Mouse (Mus musculus) midbrain, embryonic 15.5 days (tissue): ENCODE data around the gene Amigo3. TPM values are rescaled to one million over a fixed set of nuclear protein-coding genes. Genes with fewer than 3 reads are reported as not detected.
A peak's percentile ranks its signal among the peaks of the same experiment; 100 is the strongest.

Experiments
- ATAC-seq: fragments of 200-750 bp; cut with Nextera tagmentation; replicated peaks from 2 replicates; pipeline ENCODE4 v1.8.0; 2017; ENCODE audit warnings: moderate TSS enrichment
- H3K27ac ChIP-seq: fragments of 300-500 bp; sonication (generic); 2 replicates; pipeline ENCODE4 v1.5.1; 2015; ENCODE audit warnings: mild to moderate bottlenecking, inconsistent platforms
- H3K27me3 ChIP-seq: fragments of 300-500 bp; sonication (generic); replicated peaks from 2 replicates; pipeline ENCODE4 v1.6.1; 2015; ENCODE audit warnings: inconsistent platforms
- H3K36me3 ChIP-seq: fragments of 300-500 bp; sonication (generic); replicated peaks from 2 replicates; pipeline ENCODE4 v1.6.1; 2015; ENCODE audit warnings: inconsistent platforms
- H3K4me1 ChIP-seq: fragments of 300-500 bp; sonication (generic); 2 replicates; pipeline ENCODE4 v1.6.1; 2015; ENCODE audit warnings: inconsistent platforms
- H3K4me2 ChIP-seq: fragments of 300-500 bp; sonication (generic); 2 replicates; pipeline ENCODE4 v1.6.1; 2015; ENCODE audit warnings: inconsistent platforms, mild to moderate bottlenecking, moderate library complexity
- H3K4me3 ChIP-seq: fragments of 300-500 bp; sonication (generic); 2 replicates; pipeline ENCODE4 v1.5.1; 2015; ENCODE audit warnings: mild to moderate bottlenecking, inconsistent platforms
- H3K9ac ChIP-seq: fragments of 300-500 bp; sonication (generic); 2 replicates; pipeline ENCODE4 v1.6.1; 2015; ENCODE audit warnings: mild to moderate bottlenecking, inconsistent platforms
- H3K9me3 ChIP-seq: fragments of 300-500 bp; sonication (generic); 2 replicates; pipeline ENCODE4 v1.6.1; 2016; ENCODE audit warnings: inconsistent platforms
- WGBS: fragments of 180-500 bp; shearing (Covaris S2); methylation state at CpG from one replicate; pipeline ENCODE4 v1.1.7; 2015; ENCODE audit warnings: mixed read lengths; 5-methylcytosine and 5-hydroxymethylcytosine counted together
- polyA plus RNA-seq: library from polyadenylated mRNA; unstranded; fragments of >200 nt; fragmentation: Nextera tagmentation; extraction: Ambion mirVana; gene quantifications from 2 replicates; pipeline ENCODE4 v1.2.1, GENCODE M21; 2015

The Amigo3 gene
- polyA plus RNA-seq, 1 experiment from 2014 or later: 3.6 TPM

- Histone ChIP-seq H3K27ac (no peak overlapping the region), H3K9ac (no peak overlapping the region), H3K9me3 (no peaks in the 10 kb centered on the region), H3K36me3 (peaks cover 41% of the 10 kb centered on the region), H3K4me3 (no peak overlapping the region), H3K27me3 (no peaks in the 10 kb centered on the region), H3K4me2 (no peak overlapping the region), H3K4me1 (peaks cover 15% of the 10 kb centered on the region)
- ATAC-seq: no peak
- 96% methylated on average over 8 of the region's 8 CpGs for WGBS
Measured at GRCm38 (mm10) chr9:108044751-108045492, 8.0 kb upstream of the Amigo3 start.

- H3K36me3 ChIP-seq: peaks cover 34% of the 10 kb centered on the region
- H3K27ac ChIP-seq: no peak overlapping the region
- 91% methylated on average over 4 of the region's 4 CpGs for WGBS
- no peak overlapping the region for H3K4me3 ChIP-seq
- H3K9me3 ChIP-seq: no peaks in the 10 kb centered on the region
- peaks cover 22% of the 10 kb centered on the region for H3K4me1 ChIP-seq
- no peak overlapping the region for H3K4me2 ChIP-seq
- H3K27me3 ChIP-seq: no peaks in the 10 kb centered on the region
- ATAC-seq: no peak
- no peak overlapping the region for H3K9ac ChIP-seq
Measured at GRCm38 (mm10) chr9:108046582-108046981, 6.4 kb upstream of the Amigo3 start.

- peaks cover 27% of the 10 kb centered on the region for H3K36me3 ChIP-seq
Measured at GRCm38 (mm10) chr9:108047601-108048565, 5.1 kb upstream of the Amigo3 start.

GRCm38 (mm10) chr9:108048566-108048955, 4.4 kb upstream of the Amigo3 start:
- ATAC-seq: peak; percentile 58
- Histone ChIP-seq H3K27me3 (no peaks in the 10 kb centered on the region), H3K9me3 (no peaks in the 10 kb centered on the region), H3K4me3 (peak overlapping the region; percentile 54), H3K4me1 (peaks cover 33% of the 10 kb centered on the region), H3K9ac (peak overlapping the region; percentile 38), H3K4me2 (peak overlapping the region; percentile 95), H3K36me3 (peaks cover 24% of the 10 kb centered on the region), H3K27ac (peak overlapping the region; percentile 56)
- WGBS: under 1% methylated on average over 19 of the region's 19 CpGs

More at GRCm38 (mm10) chr9:108047601-108048565, 5.1 kb upstream of the Amigo3 start:
- WGBS: 56% methylated on average over 17 of the region's 17 CpGs
- Histone ChIP-seq H3K27ac (peak overlapping the region; percentile 56), H3K4me2 (peak overlapping the region; percentile 95), H3K9ac (peak overlapping the region; percentile 38), H3K4me1 (peaks cover 29% of the 10 kb centered on the region), H3K9me3 (no peaks in the 10 kb centered on the region), H3K4me3 (peak overlapping the region; percentile 54), H3K27me3 (no peaks in the 10 kb centered on the region)
- ATAC-seq: no peak

GRCm38 (mm10) chr9:108049016-108049455, 3.9 kb upstream of the Amigo3 start, which contains the start of gene Gmppb:
Gene Gmppb, plus strand, starts transcription at chr9:108049242.
- H3K4me1 ChIP-seq: peaks cover 33% of the 10 kb centered on the region
- peak; percentile 94 for ATAC-seq
- peak within 1 kb of the TSS; percentile 95 for H3K4me2 ChIP-seq
- peak within 1 kb of the TSS; percentile 54 for H3K4me3 ChIP-seq
- no peaks in the 10 kb centered on the region for H3K27me3 ChIP-seq
- H3K27ac ChIP-seq: peak within 1 kb of the TSS; percentile 56
- no peaks in the 10 kb centered on the region for H3K9me3 ChIP-seq
- peak within 1 kb of the TSS; percentile 54 for H3K9ac ChIP-seq
- WGBS: under 1% methylated on average over 37 of the region's 39 CpGs
- H3K36me3 ChIP-seq: peaks cover 27% of the 10 kb centered on the region

GRCm38 (mm10) chr9:108049561-108050251, 3.3 kb upstream of the Amigo3 start:
- peaks cover 33% of the 10 kb centered on the region for H3K4me1 ChIP-seq
- 44% methylated on average over 15 of the region's 15 CpGs for WGBS
- peak; percentile 31 for ATAC-seq
- H3K36me3 ChIP-seq: peaks cover 24% of the 10 kb centered on the region
- H3K9me3 ChIP-seq: no peaks in the 10 kb centered on the region
- peak overlapping the region; percentile 54 for H3K4me3 ChIP-seq
- peak overlapping the region; percentile 56 for H3K27ac ChIP-seq
- H3K27me3 ChIP-seq: no peaks in the 10 kb centered on the region
- peak overlapping the region; percentile 95 for H3K4me2 ChIP-seq
- peak overlapping the region; percentile 54 for H3K9ac ChIP-seq

- peaks cover 33% of the 10 kb centered on the region for H3K4me1 ChIP-seq
- no peak overlapping the region for H3K27ac ChIP-seq
- no peak overlapping the region for H3K4me2 ChIP-seq
- no peak overlapping the region for H3K4me3 ChIP-seq
- ATAC-seq: no peak
- no peaks in the 10 kb centered on the region for H3K9me3 ChIP-seq
- 93% methylated on average over 15 of the region's 15 CpGs for WGBS
- H3K27me3 ChIP-seq: no peaks in the 10 kb centered on the region
- peaks cover 18% of the 10 kb centered on the region for H3K36me3 ChIP-seq
- H3K9ac ChIP-seq: no peak overlapping the region
Measured at GRCm38 (mm10) chr9:108051184-108051930, 1.6 kb upstream of the Amigo3 start.

GRCm38 (mm10) chr9:108051931-108052220, 1.1 kb upstream of the Amigo3 start:
- no peak overlapping the region for H3K4me3 ChIP-seq
- no peak overlapping the region for H3K4me2 ChIP-seq
- H3K9me3 ChIP-seq: no peaks in the 10 kb centered on the region
- peaks cover 17% of the 10 kb centered on the region; the same call in 1 of the 2 replicates for H3K36me3 ChIP-seq
- WGBS: 83% methylated on average over 4 of the region's 4 CpGs
- H3K27ac ChIP-seq: no peak overlapping the region
- ATAC-seq: no peak
- no peaks in the 10 kb centered on the region for H3K27me3 ChIP-seq
- no peak overlapping the region for H3K9ac ChIP-seq
- H3K4me1 ChIP-seq: peaks cover 33% of the 10 kb centered on the region

GRCm38 (mm10) chr9:108052411-108052810, 548 bp upstream of the Amigo3 start:
- peaks cover 15% of the 10 kb centered on the region; the same call in 1 of the 2 replicates for H3K36me3 ChIP-seq
- H3K4me1 ChIP-seq: peaks cover 33% of the 10 kb centered on the region
- H3K9me3 ChIP-seq: no peaks in the 10 kb centered on the region
- 77% methylated on average over 7 of the region's 7 CpGs for WGBS
- peak overlapping the region; percentile 42; the same call in 1 of the 2 replicates for H3K27ac ChIP-seq
- no peaks in the 10 kb centered on the region for H3K27me3 ChIP-seq
- no peak for ATAC-seq
- no peak overlapping the region for H3K4me3 ChIP-seq
- no peak overlapping the region for H3K4me2 ChIP-seq
- H3K9ac ChIP-seq: no peak overlapping the region

GRCm38 (mm10) chr9:108053665-108054225, 786 bp downstream of the Amigo3 start:
- H3K27ac ChIP-seq: no peak overlapping the region
- H3K4me2 ChIP-seq: no peak overlapping the region
- no peaks in the 10 kb centered on the region for H3K27me3 ChIP-seq
- peaks cover 24% of the 10 kb centered on the region; the same call in 1 of the 2 replicates for H3K36me3 ChIP-seq
- no peak overlapping the region for H3K4me3 ChIP-seq
- ATAC-seq: no peak
- no peak overlapping the region for H3K9ac ChIP-seq
- H3K4me1 ChIP-seq: peaks cover 24% of the 10 kb centered on the region
- H3K9me3 ChIP-seq: no peaks in the 10 kb centered on the region
- 90% methylated on average over 15 of the region's 15 CpGs for WGBS
